Mouse (Mus musculus): ENCODE measurements around the gene Lgi1.

- no peak for TF ChIP-seq CTCF (IDR thresholded peaks at IDR 0.05; ENCODE audit: borderline replicate concordance, control insufficient read depth, extremely low read depth, insufficient read depth, low read length, poor library complexity)
- TF ChIP-seq POLR2A (IDR thresholded peaks at IDR 0.05; ENCODE audit: control insufficient read depth, extremely low read depth, insufficient read depth, low read length, poor library complexity) = no peak
Observed at GRCm38 (mm10) chr19:38329257-38329656, 64.9 kb downstream of the Lgi1 start.
